Mouse (Mus musculus) spleen, postnatal 4 days (tissue): Measurements from ENCODE around the gene Ankrd17.

Experiments
- DNase-seq, 2 experiments: peaks; one replicate each; pipeline ENCODE4 v3.0.0; 2022; ENCODE audit warnings: low spot score in 2 of 2

Gene Ankrd17

DNA sequence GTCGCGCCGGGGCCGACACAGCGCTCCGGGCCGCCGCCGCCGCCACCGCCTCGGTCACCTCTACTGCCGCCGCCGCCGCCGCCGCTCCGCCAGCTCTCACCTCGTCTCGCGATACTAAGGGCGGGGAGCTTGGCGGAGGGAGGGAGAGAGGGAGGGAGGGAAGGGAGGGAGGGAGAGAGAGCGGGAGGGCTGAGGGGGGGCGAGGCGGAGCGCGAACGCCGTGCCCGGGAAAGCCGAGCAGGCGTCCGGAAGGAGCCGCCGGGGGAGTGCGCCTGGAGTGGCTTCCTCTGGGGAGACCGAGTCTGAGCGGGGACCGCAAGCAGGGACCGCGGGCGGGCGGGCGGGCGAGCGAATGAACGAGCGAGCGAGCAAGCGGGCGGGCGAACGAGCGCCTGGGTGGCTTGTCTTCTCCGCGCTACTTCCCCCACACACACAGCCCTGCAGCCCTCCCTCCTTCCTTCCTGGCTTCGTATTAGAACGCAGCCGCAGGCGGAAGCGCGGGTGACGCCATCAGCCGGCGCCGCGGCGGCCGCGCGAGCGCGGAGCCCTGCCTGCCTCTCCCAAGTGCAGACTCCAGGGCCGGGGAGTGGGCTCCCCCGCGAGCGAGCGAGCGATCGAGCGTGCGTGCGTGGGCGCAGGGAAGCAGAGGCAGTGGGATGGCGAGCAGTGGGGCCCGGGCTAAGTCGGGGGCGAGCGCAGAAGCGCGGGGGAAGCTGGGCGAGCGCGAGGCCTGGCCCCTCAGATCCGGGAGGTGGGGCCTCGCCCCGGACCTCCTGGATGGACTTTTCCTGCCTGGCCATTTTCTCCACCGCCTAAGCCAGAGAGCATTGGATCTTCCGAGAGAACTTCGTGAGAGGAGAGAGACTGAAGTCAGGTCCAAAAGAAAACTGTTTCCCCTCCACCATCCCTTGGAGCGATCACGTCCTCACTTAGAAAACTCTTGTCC, at the start of gene Ankrd17:
Gene Ankrd17 (minus strand): TSS at position 457 of the 946 bp plus-strand sequence.
- peak; percentile 87 to 94 for DNase-seq

DNA sequence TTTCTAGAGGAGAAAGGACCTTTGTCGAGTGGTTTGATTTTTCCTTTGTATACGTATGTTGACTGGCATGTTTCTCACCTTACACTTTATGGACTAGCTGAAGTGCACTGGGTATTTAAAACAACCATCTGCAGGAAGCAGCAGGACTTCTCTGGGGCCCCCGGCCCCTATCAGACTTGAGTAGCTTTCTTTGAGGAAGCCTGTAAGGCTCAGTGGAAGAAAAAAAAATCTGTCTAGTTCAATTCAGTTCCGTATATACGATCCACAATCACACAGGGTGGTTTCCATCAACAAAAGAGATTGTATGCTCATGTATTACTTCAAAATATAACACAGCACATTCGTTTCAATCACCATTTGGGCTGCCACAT, 48.5 kb upstream of the Ankrd17 start:
- DNase-seq, result no peak

DNA sequence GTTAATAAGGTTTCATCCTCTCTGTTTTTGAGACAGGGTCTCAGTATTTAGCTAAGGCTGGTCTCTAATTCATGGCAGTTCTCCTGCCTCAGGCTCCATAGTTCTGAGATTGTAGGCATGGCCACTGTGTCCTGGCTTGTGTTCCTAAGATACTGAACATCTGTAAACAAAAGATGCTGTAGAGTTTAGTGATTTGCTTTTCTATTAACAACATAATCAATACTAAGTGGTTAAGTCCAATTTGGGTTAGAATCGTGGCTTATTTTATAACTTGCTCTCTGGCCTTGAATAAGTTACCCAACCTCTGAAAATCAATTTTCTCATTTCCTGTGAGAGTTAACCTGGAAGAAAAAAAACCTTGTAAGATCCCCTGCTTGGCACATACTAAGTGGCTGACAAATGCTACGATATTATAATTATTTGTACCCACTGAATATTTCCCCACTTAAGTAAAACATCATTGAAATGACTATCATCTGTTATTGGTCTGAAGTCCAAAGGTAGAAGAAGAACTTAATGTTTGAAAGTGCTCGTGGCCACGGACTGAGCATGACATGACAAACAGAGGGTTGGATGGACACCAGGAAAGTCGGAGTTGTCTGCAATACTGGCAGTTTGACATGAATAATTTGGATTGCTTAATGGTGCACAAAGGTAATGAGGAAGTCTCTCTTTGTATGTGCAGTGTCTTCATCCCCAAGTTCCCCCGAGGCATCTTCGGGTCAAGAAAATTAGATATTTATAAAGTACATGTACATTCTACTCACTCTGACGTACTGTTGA, 48.0 kb upstream of the Ankrd17 start:
- no peak for DNase-seq

DNA sequence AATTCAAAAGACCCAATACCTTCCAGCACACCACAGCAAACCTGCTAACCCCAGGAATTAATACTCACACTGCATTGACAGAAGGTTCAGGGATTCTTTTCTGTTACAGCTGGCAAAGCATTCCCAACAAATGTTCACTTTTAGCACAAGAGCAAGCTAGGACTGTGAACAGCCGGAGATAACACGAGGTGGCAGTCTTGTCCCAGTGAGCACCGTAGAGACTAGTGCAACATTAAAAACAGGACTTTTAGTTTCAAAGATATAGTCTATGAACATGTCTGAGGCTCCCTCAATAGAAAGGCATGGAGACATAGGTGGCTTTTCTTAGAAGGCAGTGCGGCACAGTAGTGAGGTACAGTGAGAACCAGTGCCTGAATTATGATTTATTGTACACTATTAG, 38.8 kb upstream of the Ankrd17 start:
- DNase-seq, result no peak

- DNase-seq, result no peak
Observed at GRCm38 (mm10) chr5:90396817-90397216, 30.4 kb upstream of the Ankrd17 start.

DNA sequence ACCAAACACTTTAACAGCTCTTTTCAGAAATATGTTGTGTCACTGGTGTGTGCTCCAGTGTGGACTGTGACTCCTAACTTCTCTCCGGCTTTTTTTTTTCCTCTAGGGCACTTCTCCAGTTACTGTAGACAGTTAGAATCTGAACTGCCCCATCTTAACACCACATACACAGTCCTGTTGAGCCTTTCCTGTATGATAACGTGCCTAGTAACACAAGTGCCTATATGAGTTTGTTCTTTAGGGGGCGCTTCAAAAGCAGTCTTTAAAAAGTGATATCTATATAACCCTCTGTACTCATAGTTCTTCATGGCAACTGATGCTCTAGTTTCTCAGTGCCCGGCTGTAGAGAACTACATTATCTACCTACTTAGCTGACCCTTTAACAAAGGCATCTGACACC, 27.9 kb upstream of the Ankrd17 start:
- no peak for DNase-seq

DNA sequence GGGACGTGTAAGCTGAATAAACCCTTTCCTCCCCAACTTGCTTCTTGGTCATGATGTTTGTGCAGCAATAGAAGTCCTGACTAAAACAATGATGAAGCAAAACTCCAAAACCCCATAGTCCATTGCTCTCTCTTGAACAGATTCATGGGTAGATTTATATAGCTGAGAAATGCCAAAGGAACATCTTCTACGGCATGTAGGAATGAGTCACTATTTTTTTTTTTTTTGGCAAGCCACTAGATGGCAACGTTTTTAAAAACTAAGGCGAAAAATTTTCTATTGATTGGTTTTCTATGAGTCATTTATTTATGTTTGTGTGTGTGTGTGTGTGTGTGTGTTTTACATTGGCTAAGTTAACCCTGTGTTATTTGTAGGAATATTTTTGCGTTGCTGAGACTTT, 27.4 kb upstream of the Ankrd17 start:
- no peak for DNase-seq

DNA sequence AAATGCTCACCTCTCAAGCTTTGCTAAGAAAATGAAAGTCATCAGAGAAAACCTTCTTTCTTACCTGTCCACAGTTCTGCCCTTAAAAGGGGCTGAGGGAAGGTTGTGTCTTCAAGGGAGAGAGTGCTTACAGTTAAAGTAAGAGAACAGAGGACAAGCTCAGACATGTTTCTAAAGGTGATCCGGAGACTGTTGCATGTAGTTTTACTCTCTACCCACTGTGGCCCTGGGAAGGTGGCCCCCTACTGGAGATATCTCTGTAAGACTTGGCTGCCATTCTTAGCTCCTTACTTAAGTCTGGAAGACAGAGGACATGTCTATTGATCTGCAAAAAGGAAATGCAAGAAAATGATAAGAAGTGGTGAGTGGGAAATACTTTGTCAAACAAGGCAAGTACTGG, 16.7 kb upstream of the Ankrd17 start:
- no peak for DNase-seq

DNA sequence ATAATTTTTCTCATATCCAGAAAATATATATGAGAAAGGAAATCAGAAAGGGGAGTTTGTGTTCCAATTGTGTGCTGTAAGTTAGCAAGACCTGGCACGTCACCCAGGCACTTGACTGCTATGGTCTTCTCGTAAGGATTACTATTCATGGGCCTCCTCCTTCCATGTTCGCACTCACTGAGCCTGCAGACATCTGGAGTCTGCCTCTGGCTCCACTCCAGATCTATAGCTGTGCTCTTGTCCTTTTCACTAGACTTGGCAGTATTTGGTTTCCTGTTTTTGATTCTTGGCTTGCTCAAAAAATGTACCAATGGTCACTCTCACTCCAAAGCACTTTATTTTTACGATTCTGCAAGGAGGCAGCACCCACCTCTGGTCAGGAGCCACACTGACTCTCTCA, 15.1 kb upstream of the Ankrd17 start:
- no peak for DNase-seq

DNA sequence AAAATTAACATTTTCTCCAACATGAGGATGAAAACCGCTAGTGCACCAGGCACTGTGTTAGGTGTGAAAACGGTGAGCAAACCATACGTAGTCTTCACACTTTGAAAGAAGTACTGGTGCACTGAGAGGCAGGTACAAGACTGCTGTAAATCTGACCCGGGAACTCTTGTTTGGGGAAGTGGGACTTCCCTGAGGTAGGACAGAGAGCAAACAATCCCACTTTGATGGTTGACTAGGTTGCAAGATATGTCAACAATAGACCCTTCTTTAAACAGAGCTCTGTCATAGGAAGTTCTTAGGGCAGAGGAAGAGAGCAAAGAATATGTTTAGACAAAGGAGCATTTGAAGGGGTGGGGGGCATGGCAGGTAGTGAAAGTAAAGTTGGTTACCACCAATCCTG, 7.3 kb upstream of the Ankrd17 start:
- DNase-seq, result no peak

- no peak for DNase-seq
Observed at GRCm38 (mm10) chr5:90370401-90370800, 4.0 kb upstream of the Ankrd17 start.

- DNase-seq, result no peak
Observed at GRCm38 (mm10) chr5:90367067-90367303, 608 bp upstream of the Ankrd17 start, which contains the start of gene Gm9958. Gene Gm9958, plus strand, starts transcription at chr5:90367204.

DNA sequence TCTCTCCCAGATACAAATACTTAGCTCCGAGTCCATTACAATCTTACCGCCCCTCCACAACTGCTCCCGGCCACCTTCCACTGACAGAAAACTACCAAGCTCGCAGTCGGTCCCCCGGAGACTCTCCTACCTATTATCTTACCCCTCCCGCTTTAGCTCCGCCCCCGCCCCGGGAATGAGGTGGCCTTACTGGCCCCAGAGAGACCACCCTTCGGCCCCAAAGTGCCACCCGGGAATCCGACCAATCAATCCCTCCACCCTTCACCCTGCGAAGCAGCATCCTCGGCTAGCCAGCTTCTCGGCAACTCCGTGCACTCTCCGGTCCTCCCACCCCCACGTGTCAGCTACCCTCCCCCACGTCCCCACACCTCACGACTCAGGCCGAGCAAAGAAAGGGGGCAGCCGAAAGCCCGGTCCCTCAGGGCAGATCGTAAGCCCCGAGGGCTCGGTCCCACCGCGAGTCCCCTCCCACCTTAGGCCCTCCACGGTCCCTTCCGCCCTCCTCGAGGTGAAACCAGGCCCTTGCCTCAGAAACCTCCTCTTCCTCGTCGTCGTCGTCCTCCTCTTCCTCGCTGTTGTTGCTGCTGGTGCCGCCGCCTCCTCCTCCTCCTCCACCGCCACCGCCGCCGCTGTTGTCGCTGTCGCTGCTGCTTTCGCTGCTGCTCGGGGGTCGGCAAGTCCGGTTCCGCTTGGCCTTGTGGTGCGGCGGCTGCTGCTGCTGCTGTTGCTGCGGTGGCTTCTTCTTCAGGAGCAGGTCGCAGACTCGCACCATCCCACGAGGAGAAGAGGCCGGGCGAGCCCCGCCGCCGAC, 1.0 kb downstream of the Ankrd17 start:
- peak; percentile 60 to 85 for DNase-seq

- DNase-seq, result peak; percentile 73 to 80
Observed at GRCm38 (mm10) chr5:90364526-90364925, 1.9 kb downstream of the Ankrd17 start.

- no peak for DNase-seq
Observed at GRCm38 (mm10) chr5:90355824-90356223, 10.6 kb downstream of the Ankrd17 start.

DNA sequence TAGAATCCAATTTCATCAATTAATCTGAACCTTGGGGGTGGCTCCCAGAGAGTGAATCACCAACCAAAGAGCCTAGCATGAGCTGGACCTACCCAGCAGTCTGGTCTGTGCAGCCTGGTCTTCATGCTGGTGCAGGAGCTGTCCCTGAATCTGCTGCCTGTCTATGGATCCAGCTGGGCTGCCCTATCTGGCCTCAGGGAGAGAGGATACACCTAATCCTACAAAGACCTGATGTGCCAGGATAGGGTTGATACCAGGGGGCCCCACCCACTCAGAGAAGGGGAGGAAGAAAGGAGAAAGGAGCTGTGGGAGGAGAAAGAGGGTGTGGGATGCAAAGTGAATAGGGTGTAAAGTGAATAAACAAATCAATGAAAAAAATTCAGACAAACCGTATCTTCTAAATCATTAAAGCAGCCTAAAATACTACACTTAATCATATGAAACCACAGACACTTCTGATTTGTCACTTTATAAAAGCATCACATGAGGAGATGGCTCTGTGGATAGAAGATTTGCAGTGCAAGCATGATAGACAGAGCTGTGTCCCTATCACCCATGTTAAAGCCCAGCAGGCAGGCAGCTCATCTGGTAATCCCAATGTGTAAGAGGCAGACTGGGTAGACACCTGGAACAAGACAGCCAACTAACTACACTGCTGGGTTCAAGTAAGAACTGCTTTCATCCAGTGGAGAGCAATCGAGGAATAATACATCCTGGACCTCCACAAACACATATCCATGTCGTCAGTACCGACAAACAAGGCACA, 12.6 kb downstream of the Ankrd17 start:
- DNase-seq, result no peak

DNA sequence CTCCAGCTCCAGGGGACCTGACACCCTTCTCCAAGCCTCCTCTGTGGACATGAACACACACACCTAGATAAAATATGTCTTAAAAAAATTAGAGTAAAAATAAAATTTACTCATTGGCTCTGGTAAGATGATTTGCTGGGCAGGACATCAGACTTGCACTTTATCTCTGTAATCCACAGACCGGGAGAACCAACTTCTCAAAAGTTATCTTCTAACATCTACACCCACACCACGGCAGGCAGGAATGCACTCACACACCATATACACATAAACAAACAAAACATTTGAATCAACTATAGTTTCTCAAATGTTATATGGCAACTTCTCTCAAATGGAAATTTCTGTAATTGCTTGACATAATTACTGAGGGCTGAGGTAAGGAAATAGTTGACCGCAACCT, 19.5 kb downstream of the Ankrd17 start:
- DNase-seq, result no peak

- no peak for DNase-seq
Observed at GRCm38 (mm10) chr5:90340847-90341246, 25.5 kb downstream of the Ankrd17 start.

DNA sequence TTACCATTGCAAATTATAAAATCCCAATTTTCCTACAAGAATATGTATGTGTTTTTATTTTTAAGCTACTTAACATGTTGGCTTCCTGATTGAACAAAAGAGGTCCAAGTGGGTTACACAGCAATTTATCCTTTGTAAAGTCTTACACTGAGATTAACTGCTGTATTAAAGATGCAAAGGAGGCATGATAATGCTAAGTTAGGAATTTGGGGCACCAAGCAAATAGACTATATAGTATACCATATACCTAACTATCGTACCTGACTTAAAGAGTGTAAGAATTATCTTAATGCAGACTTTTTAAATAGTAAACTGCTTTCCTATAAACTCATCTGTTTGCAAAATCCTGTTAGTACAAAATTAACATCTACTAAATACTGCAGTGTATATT, 26.4 kb downstream of the Ankrd17 start:
- no peak for DNase-seq

DNA sequence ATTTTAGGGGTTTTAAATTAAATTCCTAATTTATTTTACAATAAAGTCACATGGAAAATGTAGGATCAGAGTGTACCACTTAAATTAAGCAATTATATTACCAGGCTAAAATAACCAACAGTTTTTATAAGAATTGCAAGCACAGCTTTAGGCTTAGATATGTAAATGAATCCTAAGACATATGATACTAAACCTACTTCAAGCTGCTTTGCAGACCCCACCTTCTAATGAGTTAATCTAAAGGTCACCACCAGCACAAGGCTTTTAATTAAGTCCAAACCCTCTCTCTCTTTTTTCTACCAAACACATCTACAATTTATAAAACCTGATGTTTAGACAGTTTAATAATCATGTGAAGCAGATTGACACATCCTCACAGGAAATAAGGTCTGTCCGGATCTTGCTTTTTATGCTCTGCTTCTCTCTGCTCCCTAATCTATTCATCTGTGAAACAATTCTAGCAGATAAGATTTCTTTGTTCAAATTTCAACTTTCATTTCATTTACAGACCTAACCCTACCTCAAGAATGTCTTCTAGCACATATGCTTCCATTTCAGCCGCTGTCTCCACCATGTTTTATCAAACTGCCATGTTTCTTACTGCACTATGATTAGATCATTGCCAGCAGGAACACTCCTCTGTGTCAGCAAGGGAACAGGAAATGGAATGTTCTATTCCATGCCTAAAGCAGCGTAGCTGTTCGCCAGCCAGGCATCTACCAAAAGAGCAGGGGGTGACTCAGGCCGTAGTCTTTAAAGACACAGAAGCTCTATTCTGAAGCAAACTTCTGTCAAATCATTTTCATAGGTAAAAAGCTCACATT, 27.0 kb downstream of the Ankrd17 start:
- DNase-seq, result peak in 1 of 2 experiments; percentile 17
